Mouse (Mus musculus): ENCODE data around the gene Loxl3. TPM values are rescaled to one million over a fixed set of nuclear protein-coding genes. Genes with fewer than 3 reads are reported as not detected.

Loxl3 gene
- total RNA-seq, 4 experiments from 2014 or later, result 1.7 to 2.6 (median 2.0) TPM

- DNase-seq (ENCODE audit: low spot score), result peak; percentile 78
Observed at GRCm38 (mm10) chr6:83017190-83017589, 16.8 kb upstream of the Loxl3 start.

GRCm38 (mm10) chr6:83019044-83019443, 14.9 kb upstream of the Loxl3 start:
- no peak for DNase-seq (ENCODE audit: low spot score)

GRCm38 (mm10) chr6:83020121-83020520, 13.9 kb upstream of the Loxl3 start:
- DNase-seq (ENCODE audit: low spot score), result no peak

GRCm38 (mm10) chr6:83020836-83021593, 13.0 kb upstream of the Loxl3 start:
- DNase-seq (ENCODE audit: low spot score), result no peak

GRCm38 (mm10) chr6:83023008-83023407, 11.0 kb upstream of the Loxl3 start:
- DNase-seq (ENCODE audit: low spot score), result no peak

GRCm38 (mm10) chr6:83023786-83024185, 10.2 kb upstream of the Loxl3 start:
- no peak for DNase-seq (ENCODE audit: low spot score)

GRCm38 (mm10) chr6:83024421-83024820, 9.6 kb upstream of the Loxl3 start:
- no peak for DNase-seq (ENCODE audit: low spot score)

GRCm38 (mm10) chr6:83025221-83025620, 8.8 kb upstream of the Loxl3 start:
- no peak for DNase-seq (ENCODE audit: low spot score)

- DNase-seq (ENCODE audit: low spot score), result no peak
Observed at GRCm38 (mm10) chr6:83027293-83027692, 6.7 kb upstream of the Loxl3 start.

GRCm38 (mm10) chr6:83027706-83028105, 6.3 kb upstream of the Loxl3 start:
- no peak for DNase-seq (ENCODE audit: low spot score)

- DNase-seq (ENCODE audit: low spot score), result no peak
Observed at GRCm38 (mm10) chr6:83029777-83030176, 4.2 kb upstream of the Loxl3 start.

- no peak for DNase-seq (ENCODE audit: low spot score)
Observed at GRCm38 (mm10) chr6:83031111-83031510, 2.9 kb upstream of the Loxl3 start.

GRCm38 (mm10) chr6:83031921-83032590, 1.9 kb upstream of the Loxl3 start:
- no peak for DNase-seq (ENCODE audit: low spot score)

GRCm38 (mm10) chr6:83032769-83033191, 1.2 kb upstream of the Loxl3 start:
- no peak for DNase-seq (ENCODE audit: low spot score)

GRCm38 (mm10) chr6:83034463-83035055, 586 bp downstream of the Loxl3 start:
- no peak for DNase-seq (ENCODE audit: low spot score)

- DNase-seq (ENCODE audit: low spot score), result no peak
Observed at GRCm38 (mm10) chr6:83037188-83037587, 3.2 kb downstream of the Loxl3 start.

GRCm38 (mm10) chr6:83038496-83039012, 4.6 kb downstream of the Loxl3 start:
- DNase-seq (ENCODE audit: low spot score), result peak; percentile 94

GRCm38 (mm10) chr6:83040601-83041000, 6.6 kb downstream of the Loxl3 start:
- DNase-seq (ENCODE audit: low spot score), result no peak

GRCm38 (mm10) chr6:83043561-83043960, 9.6 kb downstream of the Loxl3 start:
- no peak for DNase-seq (ENCODE audit: low spot score)

GRCm38 (mm10) chr6:83043993-83044392, 10.0 kb downstream of the Loxl3 start:
- DNase-seq (ENCODE audit: low spot score), result no peak

GRCm38 (mm10) chr6:83044742-83045141, 10.8 kb downstream of the Loxl3 start:
- peak; percentile 55 for DNase-seq (ENCODE audit: low spot score)

- DNase-seq (ENCODE audit: low spot score), result no peak
Observed at GRCm38 (mm10) chr6:83049367-83049766, 15.4 kb downstream of the Loxl3 start.
